Mouse (Mus musculus) megakaryocyte, adult 5-6 weeks (primary cell): ENCODE results near the gene Psmg1. TPM values are rescaled to one million over a fixed set of nuclear protein-coding genes. Genes with fewer than 3 reads are reported as not detected.
"Not testable (repeated sequence)": the region's sequence is repeated elsewhere in the genome, so short reads cannot be mapped to it uniquely, and the experiment has no call there.

Source experiments
- ATAC-seq: 2 replicates; pipeline ENCODE4 v1.8.0; 2016; ENCODE audit warnings: mild to moderate bottlenecking, inconsistent platforms; ENCODE audit not compliant: poor library complexity, severe bottlenecking
- total RNA-seq, 2 experiments: library from RNA; stranded (forward) in 1 of 2; stranded (reverse) in 1 of 2; fragments of 153-499, 151-499 nt in 1 of 2; fragments of 221-1000, 200-1000 nt in 1 of 2; gene quantifications; 2 replicates each; pipeline versions ENCODE4 v1.2.3 to v1.2.4; 2015 to 2017

The Psmg1 gene
- total RNA-seq (2015): 20.2 and 21.6 TPM in 2 replicates
- total RNA-seq (2017): 19.3 and 32.2 TPM in 2 replicates

- ATAC-seq: peak; percentile 97
These were observed at the start of gene Psmg1 for GRCm38 (mm10) chr16:95990462-95991121. TSS of gene Psmg1 (minus strand) at chr16:95990960.

GRCm38 (mm10) chr16:96039538-96039937 is 48.8 kb upstream of the Psmg1 start:
- no peak for ATAC-seq

- ATAC-seq: no peak
These were observed 43.7 kb upstream of the Psmg1 start for GRCm38 (mm10) chr16:96034473-96034872.

GRCm38 (mm10) chr16:96032368-96033043 is 41.7 kb upstream of the Psmg1 start:
- no peak for ATAC-seq

GRCm38 (mm10) chr16:96030476-96031102 is 39.8 kb upstream of the Psmg1 start:
- no peak for ATAC-seq

- ATAC-seq: no peak
These were observed 35.5 kb upstream of the Psmg1 start for GRCm38 (mm10) chr16:96026256-96026655.

GRCm38 (mm10) chr16:96025244-96025643 is 34.5 kb upstream of the Psmg1 start:
- ATAC-seq: no peak

GRCm38 (mm10) chr16:96021045-96021444 is 30.3 kb upstream of the Psmg1 start:
- no peak for ATAC-seq

- ATAC-seq: peak; percentile 77
These were observed 18.4 kb upstream of the Psmg1 start for GRCm38 (mm10) chr16:96009124-96009523.

GRCm38 (mm10) chr16:96004278-96004677 is 13.5 kb upstream of the Psmg1 start:
- ATAC-seq: peak; percentile 76

GRCm38 (mm10) chr16:95999291-95999690 is 8.5 kb upstream of the Psmg1 start:
- no peak; the same call in 1 of the 2 replicates for ATAC-seq

- ATAC-seq: no peak
These were observed 5.4 kb upstream of the Psmg1 start for GRCm38 (mm10) chr16:95996156-95996555.

- not testable (repeated sequence) for ATAC-seq
These were observed 3.8 kb upstream of the Psmg1 start for GRCm38 (mm10) chr16:95994576-95994975.

- ATAC-seq: no peak
These were observed 1.8 kb upstream of the Psmg1 start for GRCm38 (mm10) chr16:95992596-95992995.

- ATAC-seq: no peak
These were observed 551 bp upstream of the Psmg1 start for GRCm38 (mm10) chr16:95991122-95991900.

- peak; percentile 59 for ATAC-seq
These were observed 5.8 kb downstream of the Psmg1 start for GRCm38 (mm10) chr16:95984911-95985310.

GRCm38 (mm10) chr16:95983601-95984000 is 7.2 kb downstream of the Psmg1 start:
- peak; percentile 76 for ATAC-seq

- ATAC-seq: no peak
These were observed 19.9 kb downstream of the Psmg1 start for GRCm38 (mm10) chr16:95970841-95971240.

- ATAC-seq: no peak
These were observed 23.3 kb downstream of the Psmg1 start for GRCm38 (mm10) chr16:95967455-95967854.

- peak; percentile 64 for ATAC-seq
These were observed 26.2 kb downstream of the Psmg1 start for GRCm38 (mm10) chr16:95964427-95965023.

- not testable (repeated sequence) for ATAC-seq
These were observed 29.3 kb downstream of the Psmg1 start for GRCm38 (mm10) chr16:95961484-95961883.
